Mouse (Mus musculus) megakaryocyte-erythroid progenitor cell, adult 5-6 weeks (primary cell): Measurements from ENCODE around the gene Stx11. TPM values are rescaled to one million over a fixed set of nuclear protein-coding genes. Genes with fewer than 3 reads are reported as not detected.

Experiments
- ATAC-seq: replicated peaks from 2 replicates; pipeline ENCODE4 v1.8.0; 2016; ENCODE audit warnings: mild to moderate bottlenecking, inconsistent platforms; ENCODE audit not compliant: severe bottlenecking, poor library complexity, low FRiP score, low TSS enrichment
- total RNA-seq, 2 experiments: library from RNA; stranded (forward) in 1 of 2; stranded (reverse) in 1 of 2; fragments of 200-1000, 215-1000 nt in 1 of 2; fragments of >200 nt in 1 of 2; fragmentation: Nextera tagmentation in 1 of 2; gene quantifications; 2 replicates each; pipeline ENCODE4 v1.2.3; 2014 to 2017

The Stx11 gene
- total RNA-seq (2014; fragmentation: Nextera tagmentation): 16.8 and 18.1 TPM in 2 replicates
- 13.3 and 14.6 TPM in 2 replicates for total RNA-seq (2017)

- peak; percentile 72 for ATAC-seq
These were observed at the start of gene Stx11 for GRCm38 (mm10) chr10:12964151-12965075. Gene Stx11 (minus strand): TSS chr10:12964298.

GRCm38 (mm10) chr10:13008737-13009121 is 44.6 kb upstream of the Stx11 start:
- peak; percentile 36 for ATAC-seq

- peak; percentile 100 for ATAC-seq
These were observed 44.0 kb upstream of the Stx11 start for GRCm38 (mm10) chr10:13007876-13008736.

- ATAC-seq: no peak
These were observed 40.9 kb upstream of the Stx11 start, which contains the start of gene Sf3b5 for GRCm38 (mm10) chr10:13005043-13005442. Gene Sf3b5 (plus strand): TSS chr10:13005343.

- ATAC-seq: peak; percentile 97
These were observed 32.8 kb upstream of the Stx11 start for GRCm38 (mm10) chr10:12996736-12997477.

- peak; percentile 35; the same call in 1 of the 2 replicates for ATAC-seq
These were observed 29.4 kb upstream of the Stx11 start for GRCm38 (mm10) chr10:12993411-12994039.

- ATAC-seq: 0 out of 2 replicates have a peak, but pooled peaks have one; percentile 51
These were observed 27.9 kb upstream of the Stx11 start for GRCm38 (mm10) chr10:12991953-12992352.

GRCm38 (mm10) chr10:12986943-12987342 is 22.8 kb upstream of the Stx11 start:
- peak; percentile 63 for ATAC-seq

GRCm38 (mm10) chr10:12986485-12986884 is 22.4 kb upstream of the Stx11 start:
- ATAC-seq: peak; percentile 60

GRCm38 (mm10) chr10:12985028-12985427 is 20.9 kb upstream of the Stx11 start:
- ATAC-seq: no peak

- ATAC-seq: peak; percentile 64
These were observed 19.4 kb upstream of the Stx11 start for GRCm38 (mm10) chr10:12983516-12983915.

GRCm38 (mm10) chr10:12981071-12981470 is 17.0 kb upstream of the Stx11 start:
- no peak for ATAC-seq

- no peak for ATAC-seq
These were observed 13.7 kb upstream of the Stx11 start for GRCm38 (mm10) chr10:12977787-12978212.

GRCm38 (mm10) chr10:12976552-12976951 is 12.5 kb upstream of the Stx11 start:
- ATAC-seq: no peak

GRCm38 (mm10) chr10:12975957-12976356 is 11.9 kb upstream of the Stx11 start:
- no peak for ATAC-seq

- ATAC-seq: no peak
These were observed 11.4 kb upstream of the Stx11 start for GRCm38 (mm10) chr10:12975461-12975860.

GRCm38 (mm10) chr10:12974572-12974971 is 10.5 kb upstream of the Stx11 start:
- no peak for ATAC-seq

GRCm38 (mm10) chr10:12965669-12966180 is 1.6 kb upstream of the Stx11 start:
- no peak for ATAC-seq
